Mouse (Mus musculus) G1E (cell line): ENCODE measurements around the gene Mfsd4a.

Source experiments
- CTCF ChIP-seq: IDR thresholded peaks from 2 replicates; pipeline ENCODE4 v1.5.1; 2012; ENCODE audit warnings: low read depth, low read length, inconsistent platforms, mixed read lengths
- GATA1 ChIP-seq: IDR thresholded peaks from 2 replicates; pipeline ENCODE4 v1.6.1; 2012; ENCODE audit warnings: borderline replicate concordance, low read length, inconsistent platforms, mixed read lengths
- POLR2AphosphoS5 ChIP-seq: IDR thresholded peaks from 2 replicates; pipeline ENCODE4 v1.6.1; 2012; ENCODE audit warnings: low read depth, low read length, inconsistent platforms; ENCODE audit not compliant: insufficient replicate concordance

- TF ChIP-seq CTCF (no peak), POLR2AphosphoS5 (no peak), GATA1 (no peak)
These were observed 63.2 kb downstream of the Mfsd4a start for GRCm38 (mm10) chr1:132004574-132005180.
